Mouse (Mus musculus) left cerebral cortex, adult 11 months (tissue): ENCODE data around the gene Krr1.
"Not testable (repeated sequence)": the region's sequence is repeated elsewhere in the genome, so short reads cannot be mapped to it uniquely, and the experiment has no call there.

Source experiments
- DNase-seq: peaks from one replicate; pipeline ENCODE4 v3.0.0; 2022; ENCODE audit warnings: low spot score

Gene Krr1

GRCm38 (mm10) chr10:111977584-111977983, 5.1 kb downstream of the Krr1 start:
- peak; percentile 44 for DNase-seq

- DNase-seq: no peak
Observed at GRCm38 (mm10) chr10:111983070-111983469, 10.6 kb downstream of the Krr1 start.

GRCm38 (mm10) chr10:111986453-111986852, 14.0 kb downstream of the Krr1 start:
- no peak for DNase-seq

DNA sequence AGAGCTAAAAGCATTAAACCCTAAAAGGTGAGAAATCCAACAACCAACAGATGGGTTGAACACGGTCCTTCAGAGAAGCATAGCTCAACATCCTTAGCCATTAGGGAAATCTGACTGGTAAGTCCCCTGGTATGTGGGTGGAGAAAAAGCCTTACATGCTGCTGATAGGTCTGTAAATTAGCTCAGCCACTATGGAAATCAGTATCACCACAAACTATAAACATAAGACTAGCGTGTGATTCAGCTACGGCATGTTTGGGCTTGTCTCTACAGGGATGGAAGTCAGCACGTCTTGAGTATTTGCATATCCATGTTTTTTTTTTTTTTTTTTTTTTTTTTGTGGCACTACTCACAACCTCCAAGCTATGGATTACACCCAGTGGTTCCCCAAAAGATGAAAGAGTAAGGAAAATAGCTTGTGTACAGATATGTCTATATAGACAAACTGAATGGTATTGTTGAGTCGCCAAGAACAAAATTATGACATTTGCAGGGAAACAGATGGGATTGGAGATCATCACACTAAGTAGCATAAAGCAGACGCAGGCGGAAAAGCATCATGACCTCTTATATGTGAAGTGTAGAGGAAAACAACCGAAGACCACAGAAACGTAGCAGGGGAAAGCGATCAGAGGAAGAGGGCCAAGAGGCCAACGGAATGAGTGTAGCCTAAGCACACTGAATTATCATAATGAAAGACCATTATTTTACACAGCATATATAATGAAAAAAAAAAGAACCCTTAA, 23.5 kb downstream of the Krr1 start:
- DNase-seq: no peak

DNA sequence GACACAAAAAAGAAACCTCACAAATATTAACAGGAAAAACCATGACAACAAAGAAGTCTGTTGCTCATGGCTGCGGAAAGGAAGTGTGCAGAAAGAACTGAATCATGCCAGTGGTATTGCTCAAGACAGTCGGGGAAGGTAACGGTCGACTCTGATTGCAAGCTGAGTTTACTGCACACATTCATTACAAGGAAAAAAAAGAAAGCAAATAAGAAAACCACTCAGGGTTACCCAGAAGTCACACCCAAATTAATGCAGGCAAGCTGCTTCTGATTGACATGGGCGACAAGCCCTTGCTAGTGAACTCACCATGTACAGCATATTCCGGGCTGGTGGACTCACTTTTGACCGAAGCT, 24.1 kb downstream of the Krr1 start:
- DNase-seq: no peak

DNA sequence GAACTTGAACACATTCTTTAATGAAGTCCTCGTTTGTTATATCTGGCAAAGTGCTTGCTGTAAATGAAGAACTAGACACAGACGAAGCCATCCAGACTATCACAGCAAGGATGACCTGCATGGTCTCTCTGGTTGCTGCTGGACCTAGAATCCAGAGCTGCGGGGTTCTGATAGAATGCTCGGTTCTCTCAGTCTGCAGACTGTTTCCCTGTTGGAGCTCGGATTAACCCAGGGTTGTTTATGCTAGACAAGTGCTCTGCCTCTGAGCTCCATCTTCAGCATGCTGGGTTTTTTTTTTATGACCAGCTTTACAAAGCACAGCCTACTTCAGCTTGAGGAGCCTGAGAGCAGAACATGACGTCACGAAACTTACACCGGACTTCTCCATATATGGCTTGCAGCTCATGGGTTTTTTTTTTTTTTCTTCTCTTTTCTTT, 24.5 kb downstream of the Krr1 start:
- DNase-seq: no peak

DNA sequence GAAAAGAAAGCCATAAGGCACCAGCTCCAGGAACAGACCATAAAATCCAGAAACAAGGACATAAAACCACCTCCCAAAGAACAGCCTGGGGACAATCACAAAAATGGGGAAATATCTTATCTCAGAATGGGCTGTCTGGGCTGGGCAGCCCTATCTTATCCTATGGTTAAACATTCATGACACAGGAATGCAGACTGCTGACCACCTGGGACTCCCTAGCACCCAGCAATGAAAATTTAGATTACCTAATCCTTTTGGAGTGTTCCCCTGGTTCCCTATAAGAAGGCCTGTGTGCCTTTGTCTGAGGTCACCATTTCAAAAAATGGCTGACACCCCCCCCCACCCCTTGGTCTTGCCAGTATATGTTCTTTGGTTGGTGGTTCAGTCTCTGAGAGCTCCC, 25.2 kb downstream of the Krr1 start:
- DNase-seq: no peak

GRCm38 (mm10) chr10:111999765-112000164, 27.3 kb downstream of the Krr1 start:
- no peak for DNase-seq

GRCm38 (mm10) chr10:112000568-112000967, 28.1 kb downstream of the Krr1 start:
- no peak for DNase-seq

DNA sequence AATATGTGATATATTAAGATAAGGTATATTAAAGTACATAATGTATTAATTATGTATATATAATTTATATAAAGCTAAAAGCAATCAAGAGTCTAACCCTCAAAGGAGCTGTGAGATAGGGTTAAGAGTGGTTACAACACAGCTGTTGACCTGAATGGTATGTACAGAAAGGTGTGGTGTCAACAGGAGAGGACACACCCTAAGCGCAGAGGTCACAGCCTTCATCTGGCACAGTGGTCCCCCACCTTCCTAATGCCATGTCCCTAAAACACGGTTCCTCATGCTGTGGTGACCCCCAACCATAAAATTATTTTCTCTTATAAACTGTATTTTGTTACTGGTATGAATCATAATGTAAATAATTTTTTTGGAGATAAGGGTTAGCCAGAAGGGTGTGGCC, 28.9 kb downstream of the Krr1 start:
- no peak for DNase-seq

DNA sequence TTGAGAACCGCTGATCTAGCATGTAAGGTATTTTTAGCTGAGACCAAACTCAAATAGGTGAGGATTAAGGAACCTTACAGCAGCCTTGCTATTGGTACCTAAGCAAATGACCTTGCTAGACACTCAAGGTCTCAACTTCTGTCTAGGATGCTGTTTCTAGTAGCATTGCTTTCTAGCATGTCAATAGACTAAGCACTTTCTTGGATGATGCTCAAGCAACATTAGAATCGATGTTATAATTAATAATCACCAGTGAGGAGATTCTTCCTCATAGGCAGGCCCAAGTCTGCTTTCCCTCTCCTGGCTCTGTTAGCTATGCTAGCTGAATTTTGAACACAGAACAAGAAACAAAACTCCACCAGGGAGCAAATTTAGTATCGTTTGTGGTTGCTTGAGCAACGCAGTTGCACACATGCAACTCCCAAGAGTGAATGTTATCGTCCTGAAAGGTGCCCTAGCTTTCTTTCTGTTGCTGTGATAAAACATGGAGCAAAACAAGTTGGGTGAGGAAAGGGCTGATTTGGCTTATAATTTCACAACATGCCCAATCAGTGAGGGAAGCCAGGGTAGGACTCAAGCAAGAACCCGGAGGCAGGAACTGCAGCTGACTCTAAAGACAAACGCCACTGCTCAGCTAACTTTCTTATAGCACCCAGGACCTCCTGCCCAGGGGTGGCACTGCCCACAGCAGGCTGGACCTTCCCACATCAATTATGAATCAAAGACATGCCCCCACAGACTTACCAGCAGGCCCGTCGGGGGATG, 29.5 kb downstream of the Krr1 start:
- no peak for DNase-seq

- no peak for DNase-seq
Observed at GRCm38 (mm10) chr10:112002544-112003215, 30.2 kb downstream of the Krr1 start, which contains the start of gene Glipr1. Gene Glipr1, minus strand, starts transcription at chr10:112002631.

DNA sequence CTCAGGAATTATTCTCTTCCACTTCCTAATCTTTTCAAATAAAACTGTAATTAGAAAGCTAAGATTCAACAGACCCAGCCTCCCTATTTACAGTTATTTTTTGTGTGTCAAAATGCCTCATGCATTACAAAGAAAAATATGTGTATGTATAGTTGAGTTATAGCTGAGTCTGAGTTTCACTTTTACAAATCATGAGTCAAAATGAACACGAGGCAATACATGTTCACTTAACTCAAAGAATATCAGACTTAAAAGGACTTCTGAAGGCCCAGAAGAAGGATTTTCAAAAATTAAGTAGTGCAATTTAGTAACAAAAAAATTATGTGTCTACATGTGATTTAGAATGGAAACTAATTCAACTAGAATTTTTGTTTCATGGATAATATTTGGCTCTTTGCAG, 37.0 kb downstream of the Krr1 start:
- DNase-seq: not testable (repeated sequence)

GRCm38 (mm10) chr10:112023585-112023984, 51.1 kb downstream of the Krr1 start:
- no peak for DNase-seq

GRCm38 (mm10) chr10:112028689-112029088, 56.2 kb downstream of the Krr1 start:
- not testable (repeated sequence) for DNase-seq
